Mouse (Mus musculus) spleen, adult 2 months (tissue): Measurements from ENCODE around the gene Cadps.

ENCODE experiments used
- CTCF ChIP-seq: fragments of 200-500 bp; IDR thresholded peaks from 2 replicates; pipeline ENCODE4 v1.5.1; 2011; ENCODE audit warnings: mild to moderate bottlenecking, inconsistent platforms; ENCODE audit not compliant: insufficient read depth, insufficient read length, insufficient replicate concordance; ENCODE audit errors: extremely low read depth
- POLR2A ChIP-seq: fragments of 200-500 bp; IDR thresholded peaks from 2 replicates; pipeline ENCODE4 v1.6.1; 2011; ENCODE audit warnings: low read depth, low read length, inconsistent platforms

DNA sequence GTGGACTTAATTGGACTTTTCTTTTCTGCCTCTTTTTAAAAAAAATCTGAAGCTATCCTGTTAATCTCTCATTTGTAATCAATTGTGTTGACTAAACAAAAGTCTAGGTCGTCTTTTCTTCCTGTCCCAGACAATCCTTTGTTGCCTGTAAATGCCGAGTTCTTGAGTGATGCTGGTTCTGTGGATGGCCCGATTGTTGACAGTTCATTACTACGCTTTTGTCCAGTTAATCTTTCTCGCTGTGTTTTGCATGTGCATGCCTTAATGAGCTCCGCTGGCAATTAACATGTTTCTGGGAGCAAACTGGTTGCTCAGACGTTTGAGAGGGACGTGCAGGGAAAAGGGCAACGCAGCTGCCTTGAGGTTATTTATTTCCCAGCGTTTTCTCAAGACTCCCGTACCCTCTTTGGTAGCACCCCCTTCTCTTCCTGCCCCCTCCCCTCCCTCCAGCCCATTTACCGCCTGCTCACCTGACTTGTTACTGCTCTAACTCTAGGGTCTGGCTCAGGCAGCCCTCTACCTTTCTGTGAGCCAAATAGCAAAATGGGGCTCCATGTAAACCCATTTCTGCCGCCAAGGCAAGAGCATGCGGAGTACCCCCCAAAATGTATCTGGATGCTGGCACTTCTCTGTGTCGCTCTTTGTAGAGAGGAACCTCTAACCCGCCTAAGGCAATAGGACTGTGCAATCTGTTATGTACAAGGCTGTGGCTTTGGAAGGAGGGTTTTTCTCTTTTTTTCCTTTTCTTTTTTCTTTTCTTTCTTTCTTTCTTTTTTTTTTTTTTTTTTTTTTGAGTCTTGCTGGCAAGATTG lies 484.7 kb downstream of the Cadps start:
- no peak for TF ChIP-seq POLR2A
- no peak for TF ChIP-seq CTCF
